14 mouse cellular contexts compared by ENCODE assay signal in the genomic region with DNA sequence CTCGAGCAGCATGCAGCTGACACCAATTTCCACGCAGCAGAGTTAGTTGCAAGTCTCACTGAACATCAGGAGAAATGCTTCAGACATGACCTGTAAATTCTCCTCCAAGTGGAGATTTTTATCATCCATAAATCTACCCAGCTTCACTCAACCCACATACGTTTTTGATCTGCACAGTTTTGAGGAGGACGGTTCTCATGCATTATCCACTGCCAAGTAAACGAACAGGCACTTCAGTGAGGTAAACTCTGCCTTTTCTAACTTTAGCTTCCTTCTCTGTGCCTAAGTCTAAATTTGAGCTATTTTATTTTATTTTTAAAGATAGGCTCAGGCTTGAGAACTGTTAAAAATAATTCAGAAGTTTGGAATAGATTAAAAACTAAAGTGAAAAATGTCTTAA.
"Had no signal": no experiment of that assay in that cellular context is flagged by ENCODE, and none has a peak within 500 bp of the region (broad histone marks: within the 10 kb centered on the region; RNA-seq: fewer than 3 reads in every experiment).

No protein-coding gene starts in this region.

- H3K27ac ChIP-seq: limb, embryonic 13.5 days; liver, embryonic 14.5 days; lung, embryonic 15.5 days; macrophage; midbrain, embryonic 13.5 days; stomach, embryonic 15.5 days had no signal

- H3K4me3 ChIP-seq: limb, embryonic 13.5 days; lung, embryonic 15.5 days; megakaryocyte, embryonic 14.5 days; midbrain, embryonic 13.5 days; stomach, embryonic 15.5 days had no signal

- H3K4me2 ChIP-seq: limb, embryonic 13.5 days; lung, embryonic 15.5 days; midbrain, embryonic 13.5 days; stomach, embryonic 15.5 days had no signal

- DNase-seq: kidney, adult 8-10 months; kidney, postnatal 25 days; layer of hippocampus, adult 9-11 months; layer of hippocampus, postnatal 36 days; lung, postnatal 14 days; right cerebral cortex, postnatal 14 days; thymus, postnatal 4 days had no signal

- H3K9ac ChIP-seq: limb, embryonic 13.5 days; liver, embryonic 14.5 days; lung, embryonic 15.5 days; midbrain, embryonic 13.5 days; stomach, embryonic 15.5 days had no signal

- H3K4me1 ChIP-seq: lung, embryonic 15.5 days; midbrain, embryonic 13.5 days; stomach, embryonic 15.5 days had no signal

- H3K36me3 ChIP-seq: limb, embryonic 13.5 days; lung, embryonic 15.5 days; midbrain, embryonic 13.5 days; stomach, embryonic 15.5 days had no signal

- H3K27me3 ChIP-seq: limb, embryonic 13.5 days; lung, embryonic 15.5 days; megakaryocyte, embryonic 14.5 days; midbrain, embryonic 13.5 days; stomach, embryonic 15.5 days had no signal

- ATAC-seq: midbrain, embryonic 13.5 days had no signal

- H3K9me3 ChIP-seq: limb, embryonic 13.5 days; lung, embryonic 15.5 days; megakaryocyte, embryonic 14.5 days; midbrain, embryonic 13.5 days; stomach, embryonic 15.5 days had no signal
